Mouse (Mus musculus): ENCODE data around the gene Eml4. TPM values are rescaled to one million over a fixed set of nuclear protein-coding genes. Genes with fewer than 3 reads are reported as not detected.

The Eml4 gene
- polyA plus RNA-seq, 1 experiment: not detected

DNA sequence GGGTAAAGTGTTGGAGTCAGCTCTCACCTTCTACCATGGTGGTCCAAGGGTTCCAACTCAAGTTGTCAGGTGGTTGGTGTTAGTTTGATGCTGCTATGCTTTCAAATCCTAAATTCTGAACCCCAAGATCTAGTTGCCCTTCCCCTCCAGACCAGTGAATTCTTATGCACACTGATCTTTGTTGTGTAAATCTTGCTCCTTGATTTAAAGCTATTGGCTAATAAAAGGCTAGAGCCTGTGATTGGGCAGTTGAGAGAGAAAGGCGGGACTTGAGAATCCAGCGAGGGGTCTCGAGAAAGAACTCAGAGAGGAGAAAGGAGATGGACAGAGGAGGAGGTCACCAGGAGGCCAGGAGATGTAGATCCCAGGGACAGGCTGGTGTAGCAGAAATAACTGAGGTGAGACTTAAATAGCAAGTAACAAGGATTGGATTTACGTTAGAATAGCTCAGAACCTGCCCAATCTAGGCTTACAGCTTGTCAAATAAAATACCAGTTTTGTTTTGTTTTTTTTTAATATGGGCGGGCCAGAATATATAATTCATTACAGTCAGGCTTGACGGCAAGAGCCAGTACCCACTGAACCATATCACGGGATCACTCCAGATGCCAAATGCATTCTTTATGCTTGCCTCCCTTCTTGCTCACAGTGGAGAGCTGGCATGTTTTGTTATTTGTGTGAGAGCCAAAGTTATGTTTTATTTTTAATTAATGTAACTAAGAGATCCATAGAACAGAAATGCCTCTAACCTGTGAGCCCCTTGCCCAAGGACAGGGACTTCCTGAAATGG, 172.1 kb downstream of the Eml4 start:
- 71% methylated on average over 7 of the region's 7 CpGs for WGBS
- Histone ChIP-seq H3K4me3 (ENCODE audit: insufficient read depth, low read depth, low read length) (no peak overlapping the region), H3K27ac (ENCODE audit: insufficient read depth, low read depth, low read length) (no peak overlapping the region), H3K4me1 (ENCODE audit: control insufficient read depth, insufficient read depth, low read length) (peaks cover 15% of the 10 kb centered on the region)
- no peak for TF ChIP-seq CTCF (IDR thresholded peaks at IDR 0.05; ENCODE audit: insufficient read depth, low read depth, low read length)
- TF ChIP-seq POLR2A (IDR thresholded peaks at IDR 0.05; ENCODE audit: insufficient read depth, low read depth, low read length): no peak

DNA sequence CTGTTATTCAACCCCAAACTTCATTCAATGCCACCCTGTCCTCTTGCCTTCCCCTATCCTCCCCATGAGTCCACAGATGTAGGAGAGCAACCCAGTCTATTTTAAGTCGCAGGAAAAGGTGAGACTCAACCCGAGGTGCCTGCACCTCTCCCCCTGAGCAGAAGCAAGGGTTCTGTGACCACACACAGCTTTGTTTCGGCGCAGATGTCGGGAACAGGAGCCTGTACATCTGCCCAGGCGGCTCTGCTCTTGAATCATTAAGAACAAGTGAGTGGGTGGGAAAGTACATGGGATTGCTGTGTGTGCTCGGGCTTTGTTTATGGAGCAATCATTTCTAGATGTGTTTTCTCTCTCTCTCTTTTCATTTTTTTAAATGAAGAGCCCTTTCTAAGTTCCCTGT, 174.0 kb downstream of the Eml4 start:
- H3K4me1 ChIP-seq (ENCODE audit: control insufficient read depth, insufficient read depth, low read length): peaks cover 19% of the 10 kb centered on the region
- H3K27ac ChIP-seq (ENCODE audit: insufficient read depth, low read depth, low read length): no peak overlapping the region
- 28% methylated on average over 7 of the region's 7 CpGs for WGBS
- H3K4me3 ChIP-seq (ENCODE audit: insufficient read depth, low read depth, low read length): no peak overlapping the region
- no peak for TF ChIP-seq POLR2A (IDR thresholded peaks at IDR 0.05; ENCODE audit: insufficient read depth, low read depth, low read length)
- TF ChIP-seq CTCF (IDR thresholded peaks at IDR 0.05; ENCODE audit: insufficient read depth, low read depth, low read length): no peak

GRCm38 (mm10) chr17:83525596-83525995, 174.9 kb downstream of the Eml4 start:
- H3K4me3 ChIP-seq (ENCODE audit: insufficient read depth, low read depth, low read length): no peak overlapping the region
- WGBS: 25% methylated on average over 8 of the region's 8 CpGs
- H3K4me1 ChIP-seq (ENCODE audit: control insufficient read depth, insufficient read depth, low read length): peaks cover 19% of the 10 kb centered on the region
- TF ChIP-seq CTCF (IDR thresholded peaks at IDR 0.05; ENCODE audit: insufficient read depth, low read depth, low read length) (no peak), POLR2A (IDR thresholded peaks at IDR 0.05; ENCODE audit: insufficient read depth, low read depth, low read length) (no peak)
- no peak overlapping the region for H3K27ac ChIP-seq (ENCODE audit: insufficient read depth, low read depth, low read length)

DNA sequence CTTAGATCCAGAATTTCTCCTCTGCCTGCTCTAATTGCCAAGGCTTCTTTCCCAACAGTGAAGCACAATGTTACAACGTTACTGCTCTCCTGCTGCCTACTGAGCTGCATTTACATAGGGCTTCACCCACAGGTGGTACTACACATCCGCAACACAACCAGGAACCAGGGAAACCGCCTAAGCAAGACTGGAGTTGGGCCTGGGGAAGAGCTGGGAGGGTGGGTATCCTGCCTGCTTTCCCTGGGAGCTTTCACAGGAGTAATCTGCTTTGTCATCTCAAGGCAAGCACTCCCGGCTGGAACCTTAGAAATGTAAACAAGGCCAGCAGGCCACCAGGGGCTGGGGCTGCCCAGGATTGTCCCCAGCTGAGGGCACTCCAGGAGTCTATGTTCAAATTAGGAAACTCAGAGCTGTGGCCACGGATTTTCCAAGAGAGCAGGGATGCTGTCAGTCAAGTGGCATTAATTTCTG, 175.4 kb downstream of the Eml4 start:
- no peak for TF ChIP-seq CTCF (IDR thresholded peaks at IDR 0.05; ENCODE audit: insufficient read depth, low read depth, low read length)
- no peak for TF ChIP-seq POLR2A (IDR thresholded peaks at IDR 0.05; ENCODE audit: insufficient read depth, low read depth, low read length)
- no peak overlapping the region for H3K4me3 ChIP-seq (ENCODE audit: insufficient read depth, low read depth, low read length)
- H3K4me1 ChIP-seq (ENCODE audit: control insufficient read depth, insufficient read depth, low read length): peaks cover 19% of the 10 kb centered on the region
- H3K27ac ChIP-seq (ENCODE audit: insufficient read depth, low read depth, low read length): no peak overlapping the region
- 39% methylated on average over 5 of the region's 5 CpGs for WGBS

DNA sequence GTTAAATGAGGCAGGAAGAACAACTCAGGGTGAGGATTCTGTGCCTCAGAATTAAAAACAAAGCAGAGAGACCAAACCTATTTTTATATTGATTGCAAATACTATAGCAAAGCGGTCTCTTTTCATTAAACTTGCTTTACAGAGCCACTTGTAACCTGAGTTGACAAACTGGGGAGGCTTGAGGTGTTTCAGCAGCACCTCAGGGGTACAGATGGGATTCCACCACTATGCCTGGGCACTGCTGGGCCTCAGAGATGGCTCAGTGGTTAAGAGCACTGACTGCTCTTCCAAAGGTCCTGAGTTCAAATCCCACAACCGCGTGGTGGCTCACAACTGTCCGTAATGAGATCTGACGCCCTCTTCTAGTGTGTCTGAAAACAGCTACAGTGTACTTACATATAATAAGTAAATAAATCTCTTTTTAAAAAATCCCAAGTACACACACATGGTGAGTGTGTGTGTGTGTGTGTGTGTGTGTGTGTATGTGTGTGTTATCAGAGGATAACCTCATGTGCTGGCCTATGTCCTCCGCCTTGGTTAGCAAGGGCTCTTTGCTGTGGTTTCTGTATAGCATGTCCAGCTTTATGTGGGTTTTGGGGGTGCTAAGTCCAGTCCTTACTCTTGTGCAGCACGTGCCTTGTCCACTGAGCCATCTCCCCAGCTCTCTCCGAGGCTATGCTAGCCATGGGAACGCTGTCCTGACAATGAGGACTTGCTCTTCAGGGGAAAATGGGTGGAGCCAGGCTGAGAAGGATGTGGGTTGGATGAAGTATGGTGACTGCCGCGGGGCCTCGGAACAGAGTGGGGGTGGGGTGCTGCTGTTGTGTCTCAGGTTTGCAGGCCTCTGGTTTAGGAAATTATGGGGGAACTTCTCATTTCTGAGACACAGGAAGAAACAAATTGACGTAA, 176.1 kb downstream of the Eml4 start:
- H3K4me3 ChIP-seq (ENCODE audit: insufficient read depth, low read depth, low read length): no peak overlapping the region
- TF ChIP-seq CTCF (IDR thresholded peaks at IDR 0.05; ENCODE audit: insufficient read depth, low read depth, low read length) (no peak), POLR2A (IDR thresholded peaks at IDR 0.05; ENCODE audit: insufficient read depth, low read depth, low read length) (no peak)
- WGBS: 48% methylated on average over 13 of the region's 13 CpGs
- peaks cover 19% of the 10 kb centered on the region for H3K4me1 ChIP-seq (ENCODE audit: control insufficient read depth, insufficient read depth, low read length)
- no peak overlapping the region for H3K27ac ChIP-seq (ENCODE audit: insufficient read depth, low read depth, low read length)

- H3K4me3 ChIP-seq (ENCODE audit: insufficient read depth, low read depth, low read length): no peak overlapping the region
- TF ChIP-seq CTCF (IDR thresholded peaks at IDR 0.05; ENCODE audit: insufficient read depth, low read depth, low read length): no peak
- TF ChIP-seq POLR2A (IDR thresholded peaks at IDR 0.05; ENCODE audit: insufficient read depth, low read depth, low read length): no peak
- 47% methylated on average over 17 of the region's 17 CpGs for WGBS
- H3K4me1 ChIP-seq (ENCODE audit: control insufficient read depth, insufficient read depth, low read length): peaks cover 19% of the 10 kb centered on the region
- H3K27ac ChIP-seq (ENCODE audit: insufficient read depth, low read depth, low read length): no peak overlapping the region
Measured at GRCm38 (mm10) chr17:83527651-83528381, 177.1 kb downstream of the Eml4 start.

Other genes with a start within 250 kb of the Eml4 start
- gene Pkdcc, start 135.6 kb upstream of the Eml4 start, polyA plus RNA-seq (2012; ENCODE audit: insufficient read depth, insufficient read length, low replicate concordance, missing spikeins): not detected in 2 replicates
- gene Cox7a2l, start 166.4 kb downstream of the Eml4 start, polyA plus RNA-seq (2012; ENCODE audit: insufficient read depth, insufficient read length, low replicate concordance, missing spikeins): not detected in 2 replicates